Mouse (Mus musculus) ES-Bruce4 (cell line): ENCODE data around the gene Cacna1f.

Experiments used
- CTCF ChIP-seq: IDR thresholded peaks from one replicate; pipeline ENCODE4 v1.8.1; 2011; ENCODE audit warnings: low read depth, low read length
- EP300 ChIP-seq: IDR thresholded peaks from 2 replicates; pipeline ENCODE4 v1.6.1; 2011; ENCODE audit warnings: low read depth, low read length; ENCODE audit not compliant: insufficient read depth

- TF ChIP-seq CTCF = no peak
- no peak for TF ChIP-seq EP300
These were observed 1.9 kb upstream of the Cacna1f start, which contains the start of gene Ccdc22 for GRCm38 (mm10) chrX:7604879-7605574.
